Mouse (Mus musculus): Measurements from ENCODE around the gene Fgfr1op2. TPM values are rescaled to one million over a fixed set of nuclear protein-coding genes. Genes with fewer than 3 reads are reported as not detected.

Fgfr1op2 gene
- polyA plus RNA-seq, 1 experiment from 2014 or later, result 85.5 TPM

DNA sequence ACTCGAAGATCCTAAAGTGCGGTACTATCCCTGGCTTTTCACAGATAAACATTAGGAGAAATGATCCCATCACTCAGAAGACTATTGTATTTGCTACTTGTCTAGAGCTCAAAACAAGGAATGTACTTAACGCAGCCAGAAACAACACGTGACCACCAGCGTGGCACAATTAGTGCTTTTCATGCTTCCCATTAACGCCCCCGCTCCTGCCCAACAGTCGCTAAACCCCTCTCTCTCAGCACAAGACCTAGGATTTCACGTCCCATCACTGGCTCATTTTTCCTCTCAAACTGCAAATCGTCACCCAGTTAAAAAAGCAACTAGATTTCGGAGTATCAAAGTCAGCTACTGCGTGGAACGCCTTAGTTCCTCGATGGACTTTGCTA, 56.6 kb downstream of the Fgfr1op2 start:
- Histone ChIP-seq H3K9ac (peak overlapping the region; percentile 78), H3K27ac (peak overlapping the region; percentile 87), H3K27me3 (no peaks in the 10 kb centered on the region), H3K4me3 (replicated peaks) (peak overlapping the region; percentile 77), H3K9me3 (replicated peaks) (no peaks in the 10 kb centered on the region), H3K4me1 (peaks cover 30% of the 10 kb centered on the region), H3K4me2 (peak overlapping the region; percentile 84), H3K36me3 (no peaks in the 10 kb centered on the region)
- no peak for ATAC-seq (replicated peaks; ENCODE audit: low FRiP score)
- WGBS, result 16% methylated on average over 14 of the region's 14 CpGs

DNA sequence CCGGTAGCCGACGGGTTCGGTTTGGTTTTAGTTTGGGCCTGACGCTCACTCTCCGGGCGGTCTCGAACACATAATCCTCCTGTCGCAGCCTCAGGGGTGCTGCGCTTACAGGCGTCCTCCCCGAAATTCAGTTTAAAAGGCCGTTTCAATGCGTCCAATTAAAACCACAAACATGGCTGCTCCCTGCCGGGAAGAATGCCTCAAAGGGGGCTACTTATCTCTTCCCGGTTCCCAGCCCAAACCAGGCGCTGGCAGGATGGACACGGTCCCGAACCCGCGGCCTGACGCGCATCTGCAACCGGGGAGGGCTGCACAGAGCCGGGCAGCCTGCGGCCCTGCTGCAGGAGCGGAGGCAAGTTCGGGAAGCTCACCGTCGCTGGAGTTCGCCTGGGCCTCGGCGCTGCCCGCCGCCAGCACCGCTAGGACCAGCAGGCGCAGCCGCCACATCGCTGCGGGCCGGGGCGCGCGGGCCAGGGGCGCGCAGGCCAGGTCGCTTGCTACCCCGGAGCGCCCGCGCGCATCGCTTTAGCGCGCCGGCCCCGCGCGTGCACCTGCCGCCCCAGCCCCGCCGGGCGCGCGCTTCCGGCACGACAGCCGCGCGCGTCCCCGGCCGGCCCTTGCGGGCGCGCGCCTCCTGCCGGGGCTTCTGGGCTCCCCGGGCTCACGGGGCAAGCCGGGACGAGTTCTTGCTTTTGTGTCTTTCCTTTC, 57.2 kb downstream of the Fgfr1op2 start:
- ATAC-seq (replicated peaks; ENCODE audit: low FRiP score), result peak; percentile 95
- H3K27ac ChIP-seq, result peak overlapping the region; percentile 87
- H3K9ac ChIP-seq, result peak overlapping the region; percentile 78
- WGBS, result under 1% methylated on average over 82 of the region's 82 CpGs
- no peaks in the 10 kb centered on the region for H3K36me3 ChIP-seq
- peaks cover 30% of the 10 kb centered on the region for H3K4me1 ChIP-seq
- no peaks in the 10 kb centered on the region for H3K27me3 ChIP-seq
- H3K4me2 ChIP-seq, result peak overlapping the region; percentile 84
- no peaks in the 10 kb centered on the region for H3K9me3 ChIP-seq (replicated peaks)
- peak overlapping the region; percentile 77 for H3K4me3 ChIP-seq (replicated peaks)

GRCm38 (mm10) chr6:146634759-146635606, 58.0 kb downstream of the Fgfr1op2 start:
- no peaks in the 10 kb centered on the region for H3K27me3 ChIP-seq
- peak overlapping the region; percentile 77; the same call in 1 of the 2 replicates for H3K4me3 ChIP-seq (replicated peaks)
- no peak overlapping the region for H3K9ac ChIP-seq
- ATAC-seq (replicated peaks; ENCODE audit: low FRiP score), result no peak
- no peaks in the 10 kb centered on the region for H3K36me3 ChIP-seq
- H3K4me1 ChIP-seq, result peaks cover 30% of the 10 kb centered on the region
- no peaks in the 10 kb centered on the region for H3K9me3 ChIP-seq (replicated peaks)
- 59% methylated on average over 4 of the region's 4 CpGs for whole genome bisulfite sequencing
- H3K27ac ChIP-seq, result no peak overlapping the region
- peak overlapping the region; percentile 84 for H3K4me2 ChIP-seq

DNA sequence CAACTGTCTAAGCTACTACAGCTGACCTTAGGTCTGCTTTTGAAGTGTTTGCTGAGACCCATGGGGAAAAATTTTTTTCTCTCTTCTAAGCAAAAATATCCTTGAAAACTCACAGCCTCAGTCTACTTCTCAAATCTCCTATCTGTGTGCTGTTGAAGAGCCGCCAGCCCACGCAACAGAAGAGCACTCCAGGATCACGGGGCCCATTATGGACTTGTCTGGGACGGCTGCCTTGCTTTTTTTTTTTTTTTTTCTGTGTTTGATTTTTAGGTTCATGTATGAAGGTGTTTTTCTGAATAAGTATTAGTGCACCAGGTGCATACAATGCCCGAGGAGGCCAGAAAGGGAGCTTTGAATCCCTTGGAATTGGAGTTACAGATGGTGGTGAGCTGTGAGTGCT, 59.5 kb downstream of the Fgfr1op2 start:
- no peaks in the 10 kb centered on the region for H3K36me3 ChIP-seq
- H3K9ac ChIP-seq, result no peak overlapping the region
- WGBS, result 91% methylated on average over 5 of the region's 5 CpGs
- ATAC-seq (replicated peaks; ENCODE audit: low FRiP score), result no peak
- H3K4me3 ChIP-seq (replicated peaks), result no peak overlapping the region
- H3K27me3 ChIP-seq, result no peaks in the 10 kb centered on the region
- H3K9me3 ChIP-seq (replicated peaks), result no peaks in the 10 kb centered on the region
- H3K27ac ChIP-seq, result no peak overlapping the region
- H3K4me2 ChIP-seq, result no peak overlapping the region
- peaks cover 24% of the 10 kb centered on the region for H3K4me1 ChIP-seq

- WGBS, result 87% methylated on average over 7 of the region's 7 CpGs
- Histone ChIP-seq H3K27ac (no peak overlapping the region), H3K4me3 (replicated peaks) (no peak overlapping the region), H3K9ac (no peak overlapping the region), H3K4me2 (no peak overlapping the region), H3K27me3 (no peaks in the 10 kb centered on the region), H3K4me1 (peaks cover 15% of the 10 kb centered on the region), H3K36me3 (no peaks in the 10 kb centered on the region), H3K9me3 (replicated peaks) (no peaks in the 10 kb centered on the region)
- ATAC-seq (replicated peaks; ENCODE audit: low FRiP score), result no peak
Observed at GRCm38 (mm10) chr6:146640068-146640965, 63.3 kb downstream of the Fgfr1op2 start.

DNA sequence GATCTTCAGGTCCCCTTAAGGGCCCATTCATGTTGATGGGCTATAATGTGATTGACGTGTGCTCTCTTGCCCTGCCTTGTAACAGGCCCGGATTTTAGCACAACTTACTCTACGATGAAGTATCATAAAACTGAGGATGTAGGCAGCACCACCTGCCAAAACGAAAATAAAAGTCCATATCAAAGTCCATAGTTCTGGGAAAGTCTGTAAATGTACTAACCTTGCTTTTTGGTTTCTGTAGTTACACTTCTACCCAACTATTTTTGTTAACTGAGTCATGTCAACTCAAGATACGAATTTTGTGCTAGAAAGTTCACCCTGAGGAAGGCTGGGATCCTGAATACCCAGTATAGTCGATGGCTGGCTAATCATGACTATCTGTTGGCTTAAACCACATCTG, 64.0 kb downstream of the Fgfr1op2 start:
- WGBS, result 83% methylated on average over 6 of the region's 6 CpGs
- Histone ChIP-seq H3K27me3 (no peaks in the 10 kb centered on the region), H3K4me2 (no peak overlapping the region), H3K9ac (no peak overlapping the region), H3K4me1 (peaks cover 15% of the 10 kb centered on the region), H3K4me3 (replicated peaks) (no peak overlapping the region), H3K9me3 (replicated peaks) (no peaks in the 10 kb centered on the region), H3K36me3 (0 out of 2 replicates have a peak, but pooled peaks cover 4% of the 10 kb centered on the region), H3K27ac (no peak overlapping the region)
- ATAC-seq (replicated peaks; ENCODE audit: low FRiP score), result no peak

DNA sequence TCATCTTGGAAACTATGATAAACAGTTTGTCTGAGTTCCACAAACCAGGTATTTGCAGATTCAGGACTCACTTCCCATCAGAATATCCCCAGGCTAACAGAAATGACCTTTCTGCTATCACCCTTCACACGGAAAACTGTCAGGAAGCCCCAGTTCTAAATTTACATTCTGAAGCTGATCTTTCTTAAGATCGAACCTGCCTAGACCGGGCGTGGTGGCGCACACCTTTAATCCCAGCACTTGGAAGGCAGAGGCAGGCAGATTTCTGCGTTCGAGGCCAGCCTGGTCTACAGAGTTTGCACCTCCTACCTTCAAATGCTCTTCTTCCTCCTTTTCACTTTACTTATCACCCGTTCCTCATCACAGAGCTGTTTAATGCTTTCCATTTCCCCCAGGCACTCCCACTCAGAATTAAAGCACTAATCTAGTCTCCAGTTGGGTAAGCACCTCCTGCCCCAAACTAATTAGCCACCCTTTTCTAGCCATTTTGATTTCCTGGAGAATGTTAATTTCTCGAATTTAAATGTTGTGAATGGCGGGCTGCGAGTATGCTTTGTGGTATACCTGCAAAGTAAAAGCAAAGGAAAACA, 64.7 kb downstream of the Fgfr1op2 start:
- WGBS, result 63% methylated on average over 11 of the region's 11 CpGs
- H3K4me3 ChIP-seq (replicated peaks), result peak overlapping the region; percentile 88
- 0 out of 2 replicates have a peak, but pooled peaks have one; percentile 7 for ATAC-seq (replicated peaks; ENCODE audit: low FRiP score)

GRCm38 (mm10) chr6:146642276-146643183, 65.5 kb downstream of the Fgfr1op2 start, which contains the start of the genes Med21 and Tm7sf3:
Med21 (plus strand) TSS chr6:146642547.
Tm7sf3 (minus strand) TSS chr6:146642824.
- Histone ChIP-seq H3K4me3 (replicated peaks) (peak within 1 kb of the TSS; percentile 88), H3K4me2 (peak within 1 kb of the TSS; percentile 70), H3K27ac (peak within 1 kb of the TSS; percentile 97), H3K9ac (peak within 1 kb of the TSS; percentile 86), H3K36me3 (0 out of 2 replicates have a peak, but pooled peaks cover 6% of the 10 kb centered on the region), H3K9me3 (replicated peaks) (no peaks in the 10 kb centered on the region), H3K27me3 (no peaks in the 10 kb centered on the region), H3K4me1 (peaks cover 15% of the 10 kb centered on the region)
- under 1% methylated on average over 60 of the region's 60 CpGs for WGBS
- peak; percentile 97 for ATAC-seq (replicated peaks; ENCODE audit: low FRiP score)

More for the DNA sequence above, 64.7 kb downstream of the Fgfr1op2 start:
- no peak overlapping the region for H3K9ac ChIP-seq
- peaks cover 15% of the 10 kb centered on the region for H3K4me1 ChIP-seq
- H3K36me3 ChIP-seq, result 0 out of 2 replicates have a peak, but pooled peaks cover 6% of the 10 kb centered on the region
- no peaks in the 10 kb centered on the region for H3K27me3 ChIP-seq
- peak overlapping the region; percentile 70 for H3K4me2 ChIP-seq
- no peaks in the 10 kb centered on the region for H3K9me3 ChIP-seq (replicated peaks)
- H3K27ac ChIP-seq, result no peak overlapping the region

GRCm38 (mm10) chr6:146643184-146643570, 66.2 kb downstream of the Fgfr1op2 start:
- Histone ChIP-seq H3K4me3 (replicated peaks) (peak overlapping the region; percentile 88), H3K36me3 (0 out of 2 replicates have a peak, but pooled peaks cover 6% of the 10 kb centered on the region), H3K4me2 (peak overlapping the region; percentile 70), H3K9ac (peak overlapping the region; percentile 86), H3K27me3 (no peaks in the 10 kb centered on the region), H3K9me3 (replicated peaks) (no peaks in the 10 kb centered on the region), H3K27ac (peak overlapping the region; percentile 97), H3K4me1 (peaks cover 15% of the 10 kb centered on the region)
- no peak; the same call in 1 of the 2 replicates for ATAC-seq (replicated peaks; ENCODE audit: low FRiP score)
- WGBS, result 28% methylated on average over 11 of the region's 11 CpGs
